Mouse (Mus musculus): ENCODE measurements around the gene Raf1. TPM values are rescaled to one million over a fixed set of nuclear protein-coding genes. Genes with fewer than 3 reads are reported as not detected.

Gene Raf1
- total and polyA plus RNA-seq, 3 experiments = 103 to 145 (median 109) TPM

- DNase-seq = no peak
- intact Hi-C loops (cut with DNase I) = loop anchor here (2.0 kb wide), 1 partner anchor 19 kb away; no protein-coding TSS in a partner anchor
- Histone ChIP-seq H3K27me3 (ENCODE audit: control insufficient read depth, insufficient read depth, low read length) (no peaks in the 10 kb centered on the region), H3K27ac (no peak overlapping the region), H3K9ac (ENCODE audit: low read depth, low read length) (no peak overlapping the region), H3K4me3 (no peak overlapping the region), H3K79me2 (replicated peaks; ENCODE audit: control insufficient read depth, insufficient read depth, low read length) (peaks cover 16% of the 10 kb centered on the region), H3K4me1 (ENCODE audit: control insufficient read depth, insufficient read depth, low read length) (peaks cover 13% of the 10 kb centered on the region), H3K36me3 (ENCODE audit: control insufficient read depth, insufficient read depth, low read length) (peaks cover 47% of the 10 kb centered on the region)
- whole genome bisulfite sequencing = 44% methylated on average over 3 of the region's 3 CpGs
- TF ChIP-seq EP300 (IDR thresholded peaks at IDR 0.05; ENCODE audit: insufficient read depth, low read depth, low read length) (no peak), CTCF (IDR thresholded peaks at IDR 0.05) (no peak), POLR2A (IDR thresholded peaks at IDR 0.05; ENCODE audit: insufficient read depth, low read depth, low read length) (no peak)
Measured at GRCm38 (mm10) chr6:115664268-115664667, 12.2 kb downstream of the Raf1 start.

GRCm38 (mm10) chr6:115658802-115659201, 17.6 kb downstream of the Raf1 start:
- Histone ChIP-seq H3K79me2 (replicated peaks; ENCODE audit: control insufficient read depth, insufficient read depth, low read length) (peaks cover 13% of the 10 kb centered on the region), H3K4me3 (no peak overlapping the region), H3K27ac (no peak overlapping the region), H3K9ac (ENCODE audit: low read depth, low read length) (no peak overlapping the region), H3K27me3 (ENCODE audit: control insufficient read depth, insufficient read depth, low read length) (no peaks in the 10 kb centered on the region), H3K4me1 (ENCODE audit: control insufficient read depth, insufficient read depth, low read length) (peaks cover 18% of the 10 kb centered on the region), H3K36me3 (ENCODE audit: control insufficient read depth, insufficient read depth, low read length) (peaks cover 31% of the 10 kb centered on the region)
- TF ChIP-seq EP300 (IDR thresholded peaks at IDR 0.05; ENCODE audit: insufficient read depth, low read depth, low read length) (no peak), POLR2A (IDR thresholded peaks at IDR 0.05; ENCODE audit: insufficient read depth, low read depth, low read length) (no peak), CTCF (IDR thresholded peaks at IDR 0.05) (no peak)
- no peak for DNase-seq
- intact Hi-C loops (cut with DNase I) = no loop called here

DNA sequence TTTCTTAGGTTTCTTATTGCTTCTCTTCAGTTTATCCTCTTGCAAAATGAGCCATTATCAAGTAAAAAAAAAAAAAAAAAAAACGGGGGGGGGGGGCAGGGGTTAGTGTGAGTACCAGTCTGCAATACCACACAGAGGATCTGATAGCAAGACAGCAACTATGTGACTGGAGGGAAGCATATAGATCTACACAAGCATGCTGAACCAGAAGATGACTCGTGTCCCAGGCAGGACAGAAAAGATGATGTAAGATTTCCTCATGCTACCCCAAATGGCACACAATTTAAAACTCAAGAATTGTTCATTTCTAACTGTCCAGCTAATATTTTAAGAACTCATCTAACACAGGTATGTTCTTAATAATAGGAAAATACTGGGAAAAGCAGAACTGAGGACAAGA, 22.5 kb downstream of the Raf1 start:
- H3K27me3 ChIP-seq (ENCODE audit: control insufficient read depth, insufficient read depth, low read length) = no peaks in the 10 kb centered on the region
- H3K4me3 ChIP-seq = no peak overlapping the region
- peaks cover 34% of the 10 kb centered on the region for H3K36me3 ChIP-seq (ENCODE audit: control insufficient read depth, insufficient read depth, low read length)
- TF ChIP-seq CTCF (IDR thresholded peaks at IDR 0.05) (no peak), POLR2A (IDR thresholded peaks at IDR 0.05; ENCODE audit: insufficient read depth, low read depth, low read length) (no peak), EP300 (IDR thresholded peaks at IDR 0.05; ENCODE audit: insufficient read depth, low read depth, low read length) (no peak)
- H3K79me2 ChIP-seq (replicated peaks; ENCODE audit: control insufficient read depth, insufficient read depth, low read length) = peaks cover 8% of the 10 kb centered on the region
- no peak overlapping the region for H3K27ac ChIP-seq
- intact Hi-C loops (cut with DNase I) = no loop called here
- WGBS = 29% methylated on average over 2 of the region's 2 CpGs
- DNase-seq = no peak
- peaks cover 28% of the 10 kb centered on the region for H3K4me1 ChIP-seq (ENCODE audit: control insufficient read depth, insufficient read depth, low read length)
- H3K9ac ChIP-seq (ENCODE audit: low read depth, low read length) = no peak overlapping the region

GRCm38 (mm10) chr6:115651719-115652118, 24.7 kb downstream of the Raf1 start:
- TF ChIP-seq POLR2A (IDR thresholded peaks at IDR 0.05; ENCODE audit: insufficient read depth, low read depth, low read length) (no peak), EP300 (IDR thresholded peaks at IDR 0.05; ENCODE audit: insufficient read depth, low read depth, low read length) (no peak), CTCF (IDR thresholded peaks at IDR 0.05) (no peak)
- no peak overlapping the region for H3K27ac ChIP-seq
- peaks cover 4% of the 10 kb centered on the region for H3K79me2 ChIP-seq (replicated peaks; ENCODE audit: control insufficient read depth, insufficient read depth, low read length)
- no peak overlapping the region for H3K9ac ChIP-seq (ENCODE audit: low read depth, low read length)
- H3K36me3 ChIP-seq (ENCODE audit: control insufficient read depth, insufficient read depth, low read length) = peaks cover 30% of the 10 kb centered on the region
- DNase-seq = no peak
- H3K4me1 ChIP-seq (ENCODE audit: control insufficient read depth, insufficient read depth, low read length) = peaks cover 27% of the 10 kb centered on the region
- no peaks in the 10 kb centered on the region for H3K27me3 ChIP-seq (ENCODE audit: control insufficient read depth, insufficient read depth, low read length)
- intact Hi-C loops (cut with DNase I) = no loop called here
- no peak overlapping the region for H3K4me3 ChIP-seq

GRCm38 (mm10) chr6:115650476-115651427, 25.7 kb downstream of the Raf1 start:
- TF ChIP-seq CTCF (IDR thresholded peaks at IDR 0.05) (no peak), POLR2A (IDR thresholded peaks at IDR 0.05; ENCODE audit: insufficient read depth, low read depth, low read length) (no peak), EP300 (IDR thresholded peaks at IDR 0.05; ENCODE audit: insufficient read depth, low read depth, low read length) (no peak)
- no peak overlapping the region for H3K4me3 ChIP-seq
- peaks cover 30% of the 10 kb centered on the region for H3K36me3 ChIP-seq (ENCODE audit: control insufficient read depth, insufficient read depth, low read length)
- H3K79me2 ChIP-seq (replicated peaks; ENCODE audit: control insufficient read depth, insufficient read depth, low read length) = peaks cover 6% of the 10 kb centered on the region
- DNase-seq = no peak
- H3K27ac ChIP-seq = peak overlapping the region; percentile 48
- H3K27me3 ChIP-seq (ENCODE audit: control insufficient read depth, insufficient read depth, low read length) = no peaks in the 10 kb centered on the region
- WGBS = 31% methylated on average over 5 of the region's 5 CpGs
- intact Hi-C loops (cut with DNase I) = no loop called here
- peaks cover 24% of the 10 kb centered on the region for H3K4me1 ChIP-seq (ENCODE audit: control insufficient read depth, insufficient read depth, low read length)
- H3K9ac ChIP-seq (ENCODE audit: low read depth, low read length) = no peak overlapping the region

- TF ChIP-seq POLR2A (IDR thresholded peaks at IDR 0.05; ENCODE audit: insufficient read depth, low read depth, low read length) (no peak), EP300 (IDR thresholded peaks at IDR 0.05; ENCODE audit: insufficient read depth, low read depth, low read length) (no peak), CTCF (IDR thresholded peaks at IDR 0.05) (no peak)
- H3K27me3 ChIP-seq (ENCODE audit: control insufficient read depth, insufficient read depth, low read length) = no peaks in the 10 kb centered on the region
- no peak overlapping the region for H3K9ac ChIP-seq (ENCODE audit: low read depth, low read length)
- peak overlapping the region; percentile 13 for H3K27ac ChIP-seq
- 9% methylated on average over 1 of the region's 1 CpGs for WGBS
- H3K4me1 ChIP-seq (ENCODE audit: control insufficient read depth, insufficient read depth, low read length) = peaks cover 24% of the 10 kb centered on the region
- no peak overlapping the region for H3K4me3 ChIP-seq
- intact Hi-C loops (cut with DNase I) = no loop called here
- peaks cover 7% of the 10 kb centered on the region for H3K79me2 ChIP-seq (replicated peaks; ENCODE audit: control insufficient read depth, insufficient read depth, low read length)
- no peak for DNase-seq
- H3K36me3 ChIP-seq (ENCODE audit: control insufficient read depth, insufficient read depth, low read length) = peaks cover 29% of the 10 kb centered on the region
Measured at GRCm38 (mm10) chr6:115649792-115650365, 26.6 kb downstream of the Raf1 start.
